Mouse (Mus musculus): ENCODE measurements around the gene Mrpl36. TPM values are rescaled to one million over a fixed set of nuclear protein-coding genes. Genes with fewer than 3 reads are reported as not detected.

Gene Mrpl36
- polyA plus RNA-seq, 1 experiment from 2014 or later: 152 TPM

- no peak overlapping the region for H3K4me3 ChIP-seq
- peak overlapping the region; percentile 74 for H3K27ac ChIP-seq (replicated peaks)
- ATAC-seq (ENCODE audit: extremely low read depth, insufficient number of reproducible peaks, low FRiP score, low TSS enrichment): no peak
- H3K27me3 ChIP-seq (replicated peaks): no peaks in the 10 kb centered on the region
- H3K4me2 ChIP-seq: peak overlapping the region; percentile 53; the same call in 1 of the 2 replicates
- WGBS: 53% methylated on average over 3 of the region's 3 CpGs
- peaks cover 30% of the 10 kb centered on the region for H3K4me1 ChIP-seq
- no peaks in the 10 kb centered on the region for H3K36me3 ChIP-seq
- no peaks in the 10 kb centered on the region for H3K9me3 ChIP-seq
- no peak overlapping the region for H3K9ac ChIP-seq
Measured at GRCm38 (mm10) chr13:73347171-73347570, 18.9 kb downstream of the Mrpl36 start.

GRCm38 (mm10) chr13:73347922-73348650, 19.8 kb downstream of the Mrpl36 start:
- no peak for ATAC-seq (ENCODE audit: extremely low read depth, insufficient number of reproducible peaks, low FRiP score, low TSS enrichment)
- WGBS: 63% methylated on average over 7 of the region's 7 CpGs

DNA sequence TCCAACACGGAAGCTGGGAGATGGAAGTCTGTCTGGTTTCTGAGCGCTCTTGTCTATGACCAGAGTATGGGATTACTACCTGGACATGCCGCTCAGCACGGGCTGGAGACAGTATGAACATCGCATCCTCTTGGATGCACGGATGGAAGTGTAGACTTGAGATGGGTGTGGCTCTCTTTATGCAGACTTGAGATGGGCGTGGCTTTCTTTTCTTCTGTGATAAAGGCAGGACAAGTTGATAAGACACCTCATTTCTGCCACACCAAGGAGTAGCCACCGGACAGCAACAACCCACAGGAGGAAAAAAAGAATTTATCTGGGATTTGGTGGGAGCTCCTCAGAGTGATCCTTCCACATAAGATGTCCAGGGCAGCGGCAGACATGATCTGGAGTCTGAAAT, 22.4 kb downstream of the Mrpl36 start:
- H3K27ac ChIP-seq (replicated peaks): no peak overlapping the region
- H3K9me3 ChIP-seq: no peaks in the 10 kb centered on the region
- H3K4me3 ChIP-seq: no peak overlapping the region
- H3K36me3 ChIP-seq: no peaks in the 10 kb centered on the region
- no peak for ATAC-seq (ENCODE audit: extremely low read depth, insufficient number of reproducible peaks, low FRiP score, low TSS enrichment)
- H3K4me1 ChIP-seq: peaks cover 34% of the 10 kb centered on the region
- WGBS: 78% methylated on average over 9 of the region's 9 CpGs
- no peak overlapping the region for H3K4me2 ChIP-seq
- H3K9ac ChIP-seq: no peak overlapping the region
- H3K27me3 ChIP-seq (replicated peaks): no peaks in the 10 kb centered on the region

More at GRCm38 (mm10) chr13:73347922-73348650, 19.8 kb downstream of the Mrpl36 start:
- Histone ChIP-seq H3K9me3 (no peaks in the 10 kb centered on the region), H3K27me3 (replicated peaks) (no peaks in the 10 kb centered on the region), H3K9ac (no peak overlapping the region), H3K27ac (replicated peaks) (no peak overlapping the region), H3K4me1 (peaks cover 37% of the 10 kb centered on the region), H3K4me3 (no peak overlapping the region), H3K4me2 (no peak overlapping the region), H3K36me3 (no peaks in the 10 kb centered on the region)

DNA sequence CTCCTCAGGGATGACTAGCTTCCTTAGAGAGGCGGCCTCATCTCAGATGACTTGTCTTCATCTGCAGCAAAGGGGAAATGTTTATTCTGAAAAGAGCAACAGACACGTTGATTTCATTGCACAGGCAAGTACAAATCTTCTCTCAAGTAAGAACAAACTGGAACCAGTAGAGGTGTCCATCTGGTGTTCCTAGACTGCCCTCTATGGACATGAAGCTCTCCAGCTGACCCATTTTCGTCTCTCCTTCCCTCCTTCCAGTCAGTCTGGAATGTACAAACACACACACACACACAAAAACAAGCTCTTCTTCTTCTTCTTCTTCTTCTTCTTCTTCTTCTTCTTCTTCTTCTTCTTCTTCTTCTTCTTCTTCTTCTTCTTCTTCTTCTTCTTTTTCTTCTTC, 23.6 kb downstream of the Mrpl36 start:
- 49% methylated on average over 3 of the region's 3 CpGs for WGBS

GRCm38 (mm10) chr13:73352491-73352890, 24.2 kb downstream of the Mrpl36 start:
- no peak overlapping the region for H3K4me3 ChIP-seq
- no peaks in the 10 kb centered on the region for H3K27me3 ChIP-seq (replicated peaks)
- ATAC-seq (ENCODE audit: extremely low read depth, insufficient number of reproducible peaks, low FRiP score, low TSS enrichment): no peak
- no peak overlapping the region for H3K4me2 ChIP-seq
- H3K9ac ChIP-seq: no peak overlapping the region
- peaks cover 26% of the 10 kb centered on the region for H3K4me1 ChIP-seq
- no peaks in the 10 kb centered on the region for H3K36me3 ChIP-seq
- no peak overlapping the region for H3K27ac ChIP-seq (replicated peaks)
- H3K9me3 ChIP-seq: no peaks in the 10 kb centered on the region

More for the DNA sequence above, 23.6 kb downstream of the Mrpl36 start:
- peaks cover 32% of the 10 kb centered on the region for H3K4me1 ChIP-seq
- ATAC-seq (ENCODE audit: extremely low read depth, insufficient number of reproducible peaks, low FRiP score, low TSS enrichment): no peak
- no peak overlapping the region for H3K4me3 ChIP-seq
- no peak overlapping the region for H3K27ac ChIP-seq (replicated peaks)
- H3K27me3 ChIP-seq (replicated peaks): no peaks in the 10 kb centered on the region
- no peaks in the 10 kb centered on the region for H3K9me3 ChIP-seq
- H3K4me2 ChIP-seq: no peak overlapping the region
- no peaks in the 10 kb centered on the region for H3K36me3 ChIP-seq
- no peak overlapping the region for H3K9ac ChIP-seq

- WGBS: 81% methylated on average over 3 of the region's 3 CpGs
- no peak overlapping the region for H3K4me3 ChIP-seq
- no peaks in the 10 kb centered on the region for H3K27me3 ChIP-seq (replicated peaks)
- peaks cover 15% of the 10 kb centered on the region for H3K4me1 ChIP-seq
- no peak overlapping the region for H3K27ac ChIP-seq (replicated peaks)
- no peaks in the 10 kb centered on the region for H3K36me3 ChIP-seq
- no peak overlapping the region for H3K4me2 ChIP-seq
- H3K9ac ChIP-seq: no peak overlapping the region
- H3K9me3 ChIP-seq: no peaks in the 10 kb centered on the region
- ATAC-seq (ENCODE audit: extremely low read depth, insufficient number of reproducible peaks, low FRiP score, low TSS enrichment): no peak
Measured at GRCm38 (mm10) chr13:73357106-73357505, 28.8 kb downstream of the Mrpl36 start.

GRCm38 (mm10) chr13:73373367-73373766, 45.1 kb downstream of the Mrpl36 start:
- no peak overlapping the region for H3K4me2 ChIP-seq
- no peak for ATAC-seq (ENCODE audit: extremely low read depth, insufficient number of reproducible peaks, low FRiP score, low TSS enrichment)
- no peak overlapping the region for H3K4me3 ChIP-seq
- no peaks in the 10 kb centered on the region for H3K36me3 ChIP-seq
- WGBS: 47% methylated on average over 4 of the region's 4 CpGs
- no peaks in the 10 kb centered on the region for H3K27me3 ChIP-seq (replicated peaks)
- H3K27ac ChIP-seq (replicated peaks): no peak overlapping the region
- H3K4me1 ChIP-seq: no peaks in the 10 kb centered on the region
- no peak overlapping the region for H3K9ac ChIP-seq
- H3K9me3 ChIP-seq: no peaks in the 10 kb centered on the region

DNA sequence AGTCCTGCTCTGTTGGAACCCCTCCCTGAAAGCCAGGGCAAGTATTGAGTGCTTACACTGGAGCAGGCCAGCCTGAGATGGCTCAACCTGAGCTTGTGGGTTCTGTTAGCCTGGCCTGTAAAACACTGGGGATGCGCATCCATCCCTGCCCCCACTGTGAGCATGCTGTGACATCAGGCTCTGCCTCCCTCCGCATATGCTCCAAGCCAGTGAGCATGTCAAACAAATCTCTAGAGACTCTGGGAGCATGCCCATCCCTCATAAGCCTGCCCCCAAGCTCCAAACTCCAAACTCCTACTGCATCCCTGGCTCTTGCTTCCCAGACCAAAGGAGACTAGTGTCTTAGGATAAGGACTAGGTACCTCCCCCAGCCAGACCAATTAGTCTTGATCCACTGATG, 46.3 kb downstream of the Mrpl36 start:
- WGBS: 57% methylated on average over 2 of the region's 2 CpGs
- ATAC-seq (ENCODE audit: extremely low read depth, insufficient number of reproducible peaks, low FRiP score, low TSS enrichment): no peak

DNA sequence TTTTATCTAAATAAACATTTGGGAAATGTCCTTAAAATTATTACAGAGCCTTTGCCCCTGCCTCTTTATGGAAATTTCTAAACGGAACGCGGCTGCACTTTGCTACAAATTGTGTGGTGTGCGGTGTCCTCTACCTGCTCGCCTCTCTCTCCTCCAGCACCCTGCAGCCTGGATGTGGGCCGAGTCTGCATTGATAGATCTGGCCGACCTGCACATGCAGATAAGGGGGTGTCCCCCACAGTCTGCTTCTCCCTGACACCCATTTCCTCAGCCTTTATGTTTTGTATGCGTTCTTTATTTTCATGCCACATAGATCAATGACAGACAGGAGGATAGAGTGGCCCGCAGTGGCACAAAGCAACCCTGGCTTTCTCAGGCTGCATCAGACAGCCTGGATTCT, 49.3 kb downstream of the Mrpl36 start:
- Histone ChIP-seq H3K9ac (no peak overlapping the region), H3K9me3 (no peaks in the 10 kb centered on the region), H3K4me3 (no peak overlapping the region), H3K4me2 (no peak overlapping the region), H3K4me1 (no peaks in the 10 kb centered on the region), H3K27ac (replicated peaks) (no peak overlapping the region), H3K36me3 (no peaks in the 10 kb centered on the region), H3K27me3 (replicated peaks) (no peaks in the 10 kb centered on the region)
- ATAC-seq (ENCODE audit: extremely low read depth, insufficient number of reproducible peaks, low FRiP score, low TSS enrichment): no peak
- 78% methylated on average over 9 of the region's 9 CpGs for WGBS

More for the DNA sequence above, 46.3 kb downstream of the Mrpl36 start:
- no peaks in the 10 kb centered on the region for H3K36me3 ChIP-seq
- no peaks in the 10 kb centered on the region for H3K9me3 ChIP-seq
- H3K4me3 ChIP-seq: no peak overlapping the region
- H3K4me2 ChIP-seq: no peak overlapping the region
- H3K9ac ChIP-seq: no peak overlapping the region
- H3K27ac ChIP-seq (replicated peaks): no peak overlapping the region
- H3K4me1 ChIP-seq: no peaks in the 10 kb centered on the region
- H3K27me3 ChIP-seq (replicated peaks): no peaks in the 10 kb centered on the region

Other genes with a start within 250 kb of the Mrpl36 start
- 45.9 and 50.1 TPM in 2 replicates for gene Irx4, start 68.0 kb upstream of the Mrpl36 start, polyA plus RNA-seq (2015; fragmentation: Nextera tagmentation; extraction: Ambion mirVana)
- gene Ndufs6, start within 50 bp of the Mrpl36 start, polyA plus RNA-seq (2015; fragmentation: Nextera tagmentation; extraction: Ambion mirVana): 642 and 746 TPM in 2 replicates
- gene Lpcat1, start 138.7 kb downstream of the Mrpl36 start, polyA plus RNA-seq (2015; fragmentation: Nextera tagmentation; extraction: Ambion mirVana): 16.0 and 19.0 TPM in 2 replicates
- gene Slc6a3, start 208.2 kb downstream of the Mrpl36 start, polyA plus RNA-seq (2015; fragmentation: Nextera tagmentation; extraction: Ambion mirVana): 0.20 TPM in 1 of 2 replicates, not detected in the other

Data from heart, embryonic 13.5 days (tissue).